Mouse (Mus musculus) hematopoietic stem cell, adult 5-6 weeks (primary cell): ENCODE measurements at regions not wholly inside any gene's neighbourhood (a gene's known extent, or its start where the extent isn't known, plus 50 kb on each side); places are given as distances from the start of the nearest gene placed in this dataset.

Experiments
- ATAC-seq, 2 experiments: fragments of 125-278 bp in 1 of 2; replicated peaks in 1 of 2; 2 replicates each; pipeline ENCODE4 v1.8.0; 2016 to 2017; ENCODE audit warnings: inconsistent platforms in 2 of 2, mild to moderate bottlenecking in 2 of 2, moderate number of reproducible peaks in 2 of 2, low read depth in 1 of 2, moderate TSS enrichment in 1 of 2; ENCODE audit not compliant: low FRiP score in 2 of 2, poor library complexity in 2 of 2, severe bottlenecking in 2 of 2, insufficient read depth in 1 of 2, low TSS enrichment in 1 of 2

GRCm38 (mm10) chr10:38340406-38341175 lies 481.0 kb downstream of the Rfpl4b start:
- no peak for ATAC-seq

DNA sequence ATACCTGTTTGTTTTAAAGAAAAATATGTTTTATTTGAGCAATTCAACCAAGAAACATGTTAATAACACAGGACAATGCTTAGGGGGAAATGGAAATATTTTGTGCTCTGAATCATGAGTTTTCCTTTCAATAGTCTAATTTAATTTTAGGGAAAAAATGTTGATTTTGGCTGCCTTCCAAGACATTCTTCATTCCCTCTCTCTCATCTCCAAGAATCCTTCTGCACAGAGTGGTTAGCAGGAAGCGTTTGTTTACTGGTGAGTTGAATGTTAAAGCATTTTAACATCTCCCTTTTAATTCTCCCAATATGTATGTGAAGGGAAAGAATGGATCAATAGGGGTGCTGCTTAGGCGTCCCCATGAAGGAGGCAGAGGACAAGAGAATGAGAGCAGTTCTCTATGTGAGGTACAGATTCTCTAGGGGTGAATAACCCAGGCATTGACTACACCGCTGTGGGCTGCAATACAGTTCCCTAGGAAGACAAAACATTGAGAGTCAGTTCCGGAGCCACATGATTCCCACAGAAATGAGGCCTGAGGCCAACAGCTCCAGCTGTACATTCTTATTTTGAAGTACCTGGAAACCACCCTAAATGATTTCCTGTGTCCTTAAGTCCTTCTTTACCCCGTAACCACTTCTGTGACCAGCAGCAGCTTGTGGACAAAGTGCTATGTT lies 512.7 kb downstream of the Rfpl4b start:
- ATAC-seq, result no peak

DNA sequence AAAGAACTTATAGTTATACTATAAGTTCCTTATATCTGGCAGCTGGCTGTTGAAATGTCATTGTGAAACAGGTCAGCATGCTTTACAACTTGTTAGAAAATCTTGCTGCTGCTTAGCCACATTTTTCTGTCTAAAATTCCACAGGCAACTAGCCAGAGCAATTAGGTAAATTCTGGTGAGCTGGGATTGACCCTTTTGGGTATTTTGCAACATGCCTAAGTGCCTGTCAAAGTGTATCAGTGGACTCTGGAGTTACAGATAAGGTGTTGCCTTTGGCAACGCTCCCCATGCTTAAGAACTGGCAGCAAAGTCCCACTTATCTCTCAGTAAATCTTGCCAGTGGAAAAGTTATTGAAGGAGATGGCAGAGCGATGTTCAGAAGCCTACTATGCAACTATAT lies 525.9 kb downstream of the Rfpl4b start:
- ATAC-seq, result no peak

- no peak for ATAC-seq
Measured at GRCm38 (mm10) chr10:38288689-38289283, 532.8 kb downstream of the Rfpl4b start.

- peak in 1 of 2 experiments; percentile 67; a peak in 1 of 4 replicates for ATAC-seq
Measured at GRCm38 (mm10) chr10:38269136-38269535, 552.4 kb downstream of the Rfpl4b start.

GRCm38 (mm10) chr10:38265564-38265963 lies 556.0 kb downstream of the Rfpl4b start:
- ATAC-seq, result no peak

DNA sequence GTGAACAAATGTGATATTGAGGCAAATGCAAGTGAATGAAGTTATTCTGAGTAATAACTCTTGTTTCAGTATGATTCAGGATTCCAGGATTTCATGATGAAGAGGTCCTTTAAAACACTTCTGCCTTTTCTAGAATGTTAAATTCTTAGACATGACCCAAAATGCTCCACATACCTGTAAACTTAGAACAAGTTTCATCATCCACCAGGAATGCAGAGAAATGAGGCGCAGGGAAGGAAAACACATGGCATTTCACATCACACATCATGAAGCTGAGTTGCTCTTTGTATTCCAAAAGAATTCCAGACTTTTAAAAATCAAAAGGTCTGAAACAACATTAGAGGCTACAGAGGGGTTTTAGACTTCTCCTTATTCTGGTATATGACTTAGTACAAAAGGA lies 574.8 kb downstream of the Rfpl4b start:
- ATAC-seq, result no peak
